Mouse (Mus musculus) kidney, postnatal 10 days (tissue): Measurements from ENCODE around the gene Myo1f.
"Not testable (repeated sequence)": the region's sequence is repeated elsewhere in the genome, so short reads cannot be mapped to it uniquely, and the experiment has no call there.

ENCODE experiments used
- DNase-seq: peaks from one replicate; pipeline ENCODE4 v3.0.0; 2021; ENCODE audit warnings: mixed read lengths

The Myo1f gene

GRCm38 (mm10) chr17:33586011-33586410, 30.5 kb downstream of the Myo1f start:
- DNase-seq = no peak

GRCm38 (mm10) chr17:33597271-33597670, 41.8 kb downstream of the Myo1f start:
- DNase-seq = no peak

GRCm38 (mm10) chr17:33598506-33598905, 43.0 kb downstream of the Myo1f start:
- no peak for DNase-seq

GRCm38 (mm10) chr17:33599836-33600475, 44.4 kb downstream of the Myo1f start:
- no peak for DNase-seq

GRCm38 (mm10) chr17:33600831-33601230, 45.3 kb downstream of the Myo1f start:
- DNase-seq = no peak

- DNase-seq = no peak
Measured at GRCm38 (mm10) chr17:33601947-33602346, 46.4 kb downstream of the Myo1f start.

GRCm38 (mm10) chr17:33607273-33607672, 51.8 kb downstream of the Myo1f start:
- no peak for DNase-seq

GRCm38 (mm10) chr17:33610548-33610947, 55.0 kb downstream of the Myo1f start:
- DNase-seq = no peak

GRCm38 (mm10) chr17:33613726-33614125, 58.2 kb downstream of the Myo1f start:
- not testable (repeated sequence) for DNase-seq

- DNase-seq = no peak
Measured at GRCm38 (mm10) chr17:33627281-33627680, 71.8 kb downstream of the Myo1f start.

- peak; percentile 95 for DNase-seq
Measured at GRCm38 (mm10) chr17:33628621-33629486, 73.3 kb downstream of the Myo1f start, which contains the start of gene Zfp414. Gene Zfp414 (plus strand): TSS chr17:33629090.

- peak; percentile 20 for DNase-seq
Measured at GRCm38 (mm10) chr17:33629487-33630125, 74.1 kb downstream of the Myo1f start.

GRCm38 (mm10) chr17:33630171-33630895, 74.8 kb downstream of the Myo1f start:
- peak; percentile 23 for DNase-seq

- DNase-seq = peak; percentile 11
Measured at GRCm38 (mm10) chr17:33631236-33631635, 75.7 kb downstream of the Myo1f start.

GRCm38 (mm10) chr17:33631796-33632195, 76.3 kb downstream of the Myo1f start:
- DNase-seq = no peak

- DNase-seq = peak; percentile 19
Measured at GRCm38 (mm10) chr17:33637038-33637437, 81.5 kb downstream of the Myo1f start.

GRCm38 (mm10) chr17:33637516-33638276, 82.2 kb downstream of the Myo1f start, which contains the start of gene Pram1:
Gene Pram1 (plus strand): TSS chr17:33638056.
- no peak for DNase-seq

GRCm38 (mm10) chr17:33639743-33640142, 84.2 kb downstream of the Myo1f start:
- no peak for DNase-seq

GRCm38 (mm10) chr17:33644068-33644467, 88.6 kb downstream of the Myo1f start:
- DNase-seq = no peak

GRCm38 (mm10) chr17:33645073-33645472, 89.6 kb downstream of the Myo1f start:
- DNase-seq = no peak

GRCm38 (mm10) chr17:33649781-33650475, 94.4 kb downstream of the Myo1f start:
- DNase-seq = no peak
